8 mouse cellular contexts compared by ENCODE assay signal in genomic region chrX:75514179-75514972, GRCm38 (mm10). TPM values are rescaled to one million over a fixed set of nuclear protein-coding genes. Genes with fewer than 3 reads are reported as not detected.
DNase-seq lines count a peak whose midpoint lies in the region; ATAC-seq and TF ChIP-seq lines count a peak whose summit lies in the region.

Vbp1 (plus strand) TSS chrX:75514299.

- 23% methylated on average over 37 of the region's 37 CpGs for WGBS in hindbrain, postnatal 0 days

- no peaks in the 10 kb centered on the region for H3K27me3 ChIP-seq in hindbrain, postnatal 0 days (ENCODE audit: insufficient read depth, low read length)

- DNase-seq in ZHBTc4 (ENCODE audit: low read depth, low spot score): peak; percentile 95
- peak; percentile 88 for DNase-seq in gastrocnemius, adult 2 months
- peak; percentile 94 for DNase-seq in hindbrain, postnatal 0 days (ENCODE audit: low spot score)
- peak; percentile 72 to 82 for DNase-seq in left cerebral cortex, adult 2 months (ENCODE audit: extremely low spot score in 1 of 2, low spot score in 2 of 2)
- peak; percentile 88 to 89 for DNase-seq in right cerebral cortex, adult 2 months (ENCODE audit: low spot score in 2 of 2)
- DNase-seq in urinary bladder, postnatal 14 days (ENCODE audit: low spot score): peak; percentile 85

- H3K4me1 ChIP-seq in hindbrain, postnatal 0 days (ENCODE audit: insufficient read depth, low read length): no peaks in the 10 kb centered on the region

- H3K9me3 ChIP-seq in hindbrain, postnatal 0 days (ENCODE audit: low read length): no peaks in the 10 kb centered on the region

- H3K4me3 ChIP-seq in gastrocnemius, adult 2 months: peak within 1 kb of the TSS; percentile 84
- peak within 1 kb of the TSS; percentile 54 for H3K4me3 ChIP-seq in hindbrain, postnatal 0 days (ENCODE audit: low read length)
- peak within 1 kb of the TSS; percentile 59 for H3K4me3 ChIP-seq in left cerebral cortex, adult 2 months

- intact Hi-C loops in gastrocnemius, adult 2 months (cut with DNase I): no loop called here
- intact Hi-C loops in left cerebral cortex, adult 2 months (cut with DNase I): loop anchor here (5.0 kb wide), 1 partner anchor 97 kb away; the partner anchor contains the start of genes Brcc3, Cmc4 and Mtcp1

- TF ChIP-seq CTCF in gastrocnemius, adult 2 months (IDR thresholded peaks at IDR 0.05): no peak
- peak; percentile 36; the same call in 1 of the 2 replicates for TF ChIP-seq CTCF in hindbrain, postnatal 0 days (IDR thresholded peaks at IDR 0.05; ENCODE audit: low read depth)
- no peak; the same call in 1 of the 2 replicates for TF ChIP-seq CTCF in left cerebral cortex, adult 2 months (IDR thresholded peaks at IDR 0.05)

- peak within 1 kb of the TSS; percentile 59 for H3K9ac ChIP-seq in hindbrain, postnatal 0 days (replicated peaks; ENCODE audit: low read length)

- peak within 1 kb of the TSS; percentile 50 for H3K4me2 ChIP-seq in hindbrain, postnatal 0 days (ENCODE audit: low read depth, low read length)

- peak; percentile 100 for ATAC-seq in common myeloid progenitor, adult 5-6 weeks (replicated peaks; ENCODE audit: low read depth, poor library complexity, severe bottlenecking)
- ATAC-seq in hindbrain, postnatal 0 days: peak; percentile 100
- peak; percentile 100 for ATAC-seq in megakaryocyte, adult 5-6 weeks (ENCODE audit: poor library complexity, severe bottlenecking)

- H3K36me3 ChIP-seq in hindbrain, postnatal 0 days (ENCODE audit: insufficient read depth, low read length): no peaks in the 10 kb centered on the region

- peak within 1 kb of the TSS; percentile 89 for H3K27ac ChIP-seq in gastrocnemius, adult 2 months
- H3K27ac ChIP-seq in hindbrain, postnatal 0 days: peak within 1 kb of the TSS; percentile 87
- peak within 1 kb of the TSS; percentile 87 for H3K27ac ChIP-seq in left cerebral cortex, adult 2 months

RNA-seq across cellular contexts. Expression of gene Vbp1, which starts in this region (rescaled TPM):
- 149 and 163 TPM in 2 replicates for total RNA-seq in common myeloid progenitor, adult 5-6 weeks (2017)
- total RNA-seq in gastrocnemius, adult 2 months (2021): 10 to 100 TPM; 36.9 to 46.6 TPM
- total RNA-seq in hindbrain, postnatal 0 days (2014; rRNA removed): 56.9 and 86.6 TPM in 2 replicates
- 278 and 281 TPM in 2 replicates for polyA plus RNA-seq in hindbrain, postnatal 0 days (2015; fragmentation: Nextera tagmentation; extraction: Ambion mirVana)
- total RNA-seq in left cerebral cortex, adult 2 months (2021): 10 to 100 TPM; 63.6 to 64.8 TPM
- total RNA-seq in megakaryocyte, adult 5-6 weeks (2015): 90.8 and 95.7 TPM in 2 replicates
- total RNA-seq in megakaryocyte, adult 5-6 weeks (2017): 131 and 143 TPM in 2 replicates

Comparison
In these comparisons a context has a peak if more than half of its experiments do, and no peak if none do; other contexts are left out.
1. Peak in every context shown above with its lines: DNase-seq, ATAC-seq, H3K4me3 ChIP-seq and H3K27ac ChIP-seq.